Mouse (Mus musculus): Measurements from ENCODE around the gene Leng9. TPM values are rescaled to one million over a fixed set of nuclear protein-coding genes. Genes with fewer than 3 reads are reported as not detected.

Gene Leng9
- polyA plus RNA-seq, 1 experiment from 2014 or later, result 6.4 TPM

DNA sequence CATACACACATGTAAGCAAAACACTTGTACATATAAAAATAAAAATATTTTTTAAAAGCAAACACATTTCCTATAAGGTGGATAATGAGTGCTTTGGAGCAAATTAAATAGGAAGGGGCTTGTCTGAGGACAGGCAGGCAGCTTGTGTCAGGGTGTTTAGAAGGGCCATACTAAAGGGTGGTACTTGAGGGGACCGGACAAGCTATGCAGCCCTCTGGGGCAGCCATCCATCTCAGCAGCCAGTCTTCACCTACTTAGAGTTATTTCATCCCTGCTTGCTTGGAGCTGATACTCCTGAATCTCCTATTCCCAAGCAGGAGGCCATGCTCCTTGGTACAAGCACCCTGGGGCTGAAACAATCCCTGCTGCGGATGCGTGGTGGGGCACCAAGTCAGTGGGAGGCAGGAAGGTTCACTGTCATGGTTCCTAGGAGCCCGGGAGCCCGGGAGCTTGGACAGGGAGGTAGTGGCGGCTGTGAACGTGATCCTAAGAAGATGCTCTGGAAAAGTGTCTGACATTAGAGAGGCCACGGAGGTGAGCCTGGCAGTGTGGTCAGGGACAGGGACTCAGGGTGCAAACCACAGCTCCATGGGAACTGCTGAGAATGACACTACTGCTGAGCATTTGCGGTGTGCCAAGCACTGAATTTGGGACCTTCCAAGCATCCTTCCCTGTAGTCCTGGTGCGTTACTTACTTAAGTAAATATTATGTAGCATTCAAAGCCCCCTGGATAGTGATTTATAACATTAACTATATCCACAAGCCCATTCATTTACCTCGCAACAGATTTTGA, 23.0 kb downstream of the Leng9 start:
- CTCF ChIA-PET, result no interaction called here
- TF ChIP-seq CTCF (IDR thresholded peaks at IDR 0.05), result no peak
- POLR2A ChIA-PET, result no interaction called here
- H3K27me3 ChIP-seq, result no peaks in the 10 kb centered on the region
- ATAC-seq (no peak), DNase-seq (ENCODE audit: low read depth, low spot score) (no peak)
- in situ Hi-C loops (cut with MboI; ENCODE audit: low pct_unique_long_range_greater_than_20kb), result loop anchor here (5.0 kb wide), 1 partner anchor 300 kb away; no protein-coding TSS in a partner anchor

DNA sequence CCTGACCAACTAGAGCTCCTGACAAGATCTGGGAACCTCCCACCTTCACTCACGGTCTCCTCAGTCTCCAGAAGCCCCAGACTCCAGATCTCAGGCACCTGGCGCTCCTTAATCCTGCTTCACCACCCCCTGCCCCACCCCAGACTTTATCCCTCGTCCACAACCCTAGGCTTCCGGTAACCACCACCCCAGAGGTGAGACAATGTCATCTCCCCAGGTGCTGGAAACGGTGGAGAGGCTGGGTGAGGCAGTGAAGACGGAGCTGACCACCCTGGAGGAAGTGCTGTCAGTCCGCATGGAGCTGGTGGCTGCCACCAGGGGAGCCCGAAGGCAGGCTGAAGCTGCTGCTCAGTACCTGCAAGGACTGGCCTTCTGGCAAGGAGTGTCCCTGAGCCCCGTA, 24.9 kb downstream of the Leng9 start:
- in situ Hi-C loops (cut with MboI; ENCODE audit: low pct_unique_long_range_greater_than_20kb), result loop anchor here (5.0 kb wide), 1 partner anchor 302 kb away; no protein-coding TSS in a partner anchor
- TF ChIP-seq CTCF (IDR thresholded peaks at IDR 0.05), result no peak
- ATAC-seq, result no peak
- POLR2A ChIA-PET, result no interaction called here
- DNase-seq (ENCODE audit: low read depth, low spot score), result no peak
- CTCF ChIA-PET, result interaction anchor here (0.6 kb wide), 1 partner anchor 10 kb away, joined by 3 read pairs; no protein-coding TSS in a partner anchor
- H3K27me3 ChIP-seq, result no peaks in the 10 kb centered on the region

DNA sequence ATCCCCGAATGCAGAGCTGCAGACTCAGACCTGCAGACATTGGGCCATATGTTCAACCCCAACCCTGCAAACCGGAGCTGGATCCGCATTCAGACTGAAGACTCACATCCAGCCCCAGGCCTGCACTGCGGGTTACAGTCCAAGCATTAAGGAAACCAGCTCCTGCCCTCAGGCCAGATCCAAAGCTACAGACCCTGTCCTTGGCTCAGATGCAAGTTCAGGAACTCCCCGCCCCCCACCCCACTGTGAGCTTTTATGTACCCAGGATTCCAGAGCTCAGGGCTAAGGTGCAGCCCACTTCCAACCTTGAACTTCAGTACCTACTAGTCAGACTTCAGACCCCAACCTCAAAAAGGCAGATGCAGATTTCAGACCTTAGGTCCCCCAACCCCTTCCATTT, 25.3 kb downstream of the Leng9 start:
- no peaks in the 10 kb centered on the region for H3K27me3 ChIP-seq
- ATAC-seq, result no peak
- ChIA-PET CTCF (no interaction called here), POLR2A (no interaction called here)
- in situ Hi-C loops (cut with MboI; ENCODE audit: low pct_unique_long_range_greater_than_20kb), result loop anchor here (5.0 kb wide), 1 partner anchor 302 kb away; no protein-coding TSS in a partner anchor
- no peak for DNase-seq (ENCODE audit: low read depth, low spot score)
- no peak for TF ChIP-seq CTCF (IDR thresholded peaks at IDR 0.05)

DNA sequence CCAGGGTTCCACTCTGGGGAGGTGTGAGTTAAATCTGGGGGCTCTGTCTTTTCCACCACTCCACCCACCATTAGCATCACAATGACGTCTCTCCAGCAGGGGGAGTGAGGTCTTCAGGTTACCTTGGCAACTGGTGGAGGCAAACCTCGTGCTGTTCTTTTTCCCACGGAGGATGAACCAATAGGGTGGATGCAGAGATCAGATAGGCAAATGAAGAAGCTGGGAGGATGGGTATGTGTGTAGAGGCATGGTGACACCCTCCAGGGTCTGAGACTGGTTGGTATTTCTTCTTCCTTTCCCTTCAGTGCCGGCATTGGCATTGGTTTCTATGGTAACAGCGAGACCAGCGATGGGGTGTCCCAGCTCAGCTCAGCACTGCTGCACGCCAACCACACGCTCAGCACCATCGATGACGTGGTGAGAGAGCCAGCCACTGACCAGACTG, 25.8 kb downstream of the Leng9 start:
- CTCF ChIA-PET, result no interaction called here
- H3K27me3 ChIP-seq, result no peaks in the 10 kb centered on the region
- in situ Hi-C loops (cut with MboI; ENCODE audit: low pct_unique_long_range_greater_than_20kb), result no loop called here
- DNase-seq (ENCODE audit: low read depth, low spot score), result no peak
- no peak for TF ChIP-seq CTCF (IDR thresholded peaks at IDR 0.05)
- ATAC-seq, result no peak
- POLR2A ChIA-PET, result no interaction called here

DNA sequence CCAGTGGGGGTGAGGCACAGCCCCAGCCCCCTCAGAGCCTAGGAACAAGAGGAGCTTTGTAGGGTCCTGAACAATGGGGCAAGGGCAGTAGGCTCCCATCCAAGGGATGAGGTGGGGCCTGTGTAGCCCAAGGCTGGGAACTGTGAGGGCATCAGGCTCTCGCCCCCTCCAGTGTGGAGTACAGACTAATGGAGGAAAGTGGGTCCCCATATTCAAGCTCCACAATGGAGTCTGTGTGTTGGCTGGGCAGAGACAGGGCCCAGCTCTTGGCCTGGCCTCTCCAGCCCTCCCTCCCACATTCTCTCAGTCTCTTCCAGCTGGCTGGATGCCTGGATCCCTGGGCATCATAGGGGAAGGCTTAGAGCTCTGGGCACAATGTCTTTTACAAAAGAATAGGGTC, 26.4 kb downstream of the Leng9 start:
- H3K27me3 ChIP-seq, result peaks cover 6% of the 10 kb centered on the region
- ATAC-seq (no peak), DNase-seq (ENCODE audit: low read depth, low spot score) (no peak)
- ChIA-PET CTCF (no interaction called here), POLR2A (no interaction called here)
- TF ChIP-seq CTCF (IDR thresholded peaks at IDR 0.05), result no peak
- in situ Hi-C loops (cut with MboI; ENCODE audit: low pct_unique_long_range_greater_than_20kb), result no loop called here

DNA sequence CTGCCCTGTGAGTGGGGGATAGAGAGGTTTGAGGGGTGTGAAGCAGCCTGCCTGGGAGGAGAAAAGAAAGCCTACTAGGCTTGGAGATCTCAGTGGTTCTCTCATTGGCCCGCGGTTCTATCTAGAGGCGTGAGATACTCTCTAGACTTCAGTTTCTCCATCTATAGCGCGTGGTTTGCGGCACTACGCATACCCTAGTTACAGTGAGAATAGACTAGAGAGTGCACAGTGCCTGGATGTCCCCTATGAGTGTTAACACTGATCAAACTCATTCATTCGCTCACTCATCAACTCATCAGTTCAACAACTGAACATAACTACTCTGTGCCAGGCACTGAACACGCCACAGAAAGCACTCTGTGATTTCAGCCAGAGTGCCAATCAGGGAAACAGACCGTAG, 27.4 kb downstream of the Leng9 start:
- no peak for ATAC-seq
- POLR2A ChIA-PET, result no interaction called here
- in situ Hi-C loops (cut with MboI; ENCODE audit: low pct_unique_long_range_greater_than_20kb), result no loop called here
- no peak for DNase-seq (ENCODE audit: low read depth, low spot score)
- no peak for TF ChIP-seq CTCF (IDR thresholded peaks at IDR 0.05)
- peaks cover 8% of the 10 kb centered on the region for H3K27me3 ChIP-seq
- CTCF ChIA-PET, result no interaction called here

DNA sequence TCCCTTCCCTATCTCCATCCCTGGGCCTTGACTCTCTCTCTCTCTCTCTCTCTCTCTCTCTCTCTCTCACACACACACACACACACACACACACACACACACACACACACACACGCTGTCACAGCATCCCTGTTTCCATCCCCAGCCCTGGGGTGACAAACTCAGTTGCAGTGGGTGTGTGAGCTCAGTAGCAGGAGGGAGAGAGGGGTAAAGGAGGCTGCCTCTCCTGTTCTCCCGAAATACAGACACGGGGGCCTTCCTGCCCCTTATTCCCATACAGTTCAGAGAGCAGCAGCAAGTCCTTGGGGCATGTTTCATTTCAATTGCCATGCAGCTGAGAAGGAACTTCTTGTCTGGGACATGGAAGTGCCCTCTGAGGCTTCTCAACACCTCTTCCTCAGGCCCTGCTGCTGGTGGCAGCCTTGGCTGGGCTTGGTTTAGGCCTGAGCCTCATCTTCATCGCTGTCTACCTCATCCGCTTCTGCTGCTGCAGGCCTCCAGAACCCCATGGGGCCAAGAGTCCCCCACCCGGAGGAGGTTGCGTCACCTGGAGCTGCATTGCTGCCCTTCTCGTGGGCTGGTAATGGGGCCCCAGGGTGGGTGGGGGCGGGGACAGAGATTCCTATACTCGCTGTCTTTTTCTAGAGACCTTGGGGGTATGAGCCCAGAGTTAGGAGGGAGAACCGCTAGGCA, 28.0 kb downstream of the Leng9 start:
- DNase-seq (ENCODE audit: low read depth, low spot score), result no peak
- ChIA-PET CTCF (no interaction called here), POLR2A (no interaction called here)
- in situ Hi-C loops (cut with MboI; ENCODE audit: low pct_unique_long_range_greater_than_20kb), result no loop called here
- no peak for TF ChIP-seq CTCF (IDR thresholded peaks at IDR 0.05)
- no peak for ATAC-seq
- peaks cover 8% of the 10 kb centered on the region for H3K27me3 ChIP-seq

DNA sequence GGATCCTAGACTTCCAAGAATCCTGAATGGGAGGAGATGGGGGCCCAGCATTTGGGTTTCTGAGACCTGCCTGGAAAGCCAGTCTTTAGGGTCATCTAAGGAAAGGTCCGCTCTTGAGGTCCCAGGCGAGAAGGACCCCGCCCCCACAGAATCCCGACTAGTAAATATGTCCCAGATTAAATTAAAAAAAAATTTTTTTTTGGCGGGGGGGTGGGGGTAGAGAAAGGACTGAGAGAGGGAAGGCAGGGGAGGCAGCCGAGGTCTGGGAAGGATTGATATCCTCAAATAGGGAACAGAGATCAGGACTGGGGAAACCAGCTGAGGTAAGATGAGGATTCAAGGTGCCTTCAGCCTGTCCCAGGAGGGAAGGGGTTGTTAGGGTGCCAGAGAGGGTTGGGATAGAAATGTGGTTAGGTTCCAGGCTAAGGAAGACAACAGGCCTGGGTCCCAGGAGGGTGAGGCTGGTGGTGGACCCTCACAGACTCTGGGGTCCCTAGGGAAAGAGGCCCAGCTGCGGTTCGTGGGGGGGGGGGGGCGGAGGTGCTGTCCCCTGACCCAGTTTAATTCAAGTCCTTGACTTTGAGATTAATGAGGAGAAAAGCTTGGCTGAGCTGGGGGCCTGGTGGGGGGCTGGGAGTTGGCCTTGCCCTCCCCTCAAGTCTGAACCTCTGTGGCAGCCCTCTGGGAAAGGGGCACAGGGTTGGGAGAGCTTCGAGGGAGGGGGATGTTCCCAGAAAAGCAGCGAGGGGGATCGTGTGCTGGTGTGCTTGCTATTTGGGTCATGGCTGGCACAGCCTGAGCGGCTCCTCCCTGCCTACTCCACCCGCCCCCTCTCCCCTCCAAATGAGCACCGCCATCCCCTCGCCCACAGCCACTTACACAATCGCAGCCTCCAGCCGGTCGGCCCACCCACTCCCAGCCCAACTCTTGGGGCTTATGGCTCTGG, 29.9 kb downstream of the Leng9 start:
- in situ Hi-C loops (cut with MboI; ENCODE audit: low pct_unique_long_range_greater_than_20kb), result no loop called here
- ATAC-seq (no peak), DNase-seq (ENCODE audit: low read depth, low spot score) (no peak)
- ChIA-PET CTCF (interaction anchor here (1.9 kb wide), 1 partner anchor 11 kb away, joined by 7 read pairs; no protein-coding TSS in a partner anchor), POLR2A (no interaction called here)
- H3K27me3 ChIP-seq, result peaks cover 14% of the 10 kb centered on the region
- no peak for TF ChIP-seq CTCF (IDR thresholded peaks at IDR 0.05)

DNA sequence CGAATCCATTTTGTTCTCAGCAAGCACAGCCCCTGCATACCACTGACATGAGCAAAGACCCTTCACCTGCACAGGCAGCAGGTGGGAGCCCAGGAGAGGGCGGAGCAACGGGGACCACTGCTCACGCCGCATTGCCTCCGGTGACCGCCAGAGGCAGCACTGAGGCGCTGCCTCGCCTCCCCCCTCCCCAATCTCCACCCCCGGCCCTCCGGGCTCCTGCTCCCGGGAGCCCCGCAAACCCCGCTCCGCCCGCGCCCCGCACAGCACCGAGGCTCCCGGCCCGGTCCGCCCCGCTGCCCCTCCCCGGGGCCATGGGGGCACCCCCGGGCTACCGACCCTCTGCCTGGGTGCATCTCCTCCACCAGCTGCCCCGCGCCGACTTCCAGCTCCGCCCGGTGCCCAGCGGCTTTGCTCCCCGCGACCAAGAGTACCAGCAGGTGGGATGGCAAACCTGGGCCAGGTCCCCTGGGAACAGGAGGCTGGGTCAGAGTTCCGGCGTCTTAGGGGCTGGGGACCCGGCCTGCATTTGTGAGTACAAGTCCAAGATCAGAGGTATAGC, 30.8 kb downstream of the Leng9 start, which contains the start of gene Ttyh1:
Gene Ttyh1 (plus strand): TSS at position 65 of the 559 bp plus-strand sequence.
- H3K27me3 ChIP-seq, result peaks cover 14% of the 10 kb centered on the region
- in situ Hi-C loops (cut with MboI; ENCODE audit: low pct_unique_long_range_greater_than_20kb), result no loop called here
- ChIA-PET CTCF (interaction anchor here (1.9 kb wide), 1 partner anchor 11 kb away, joined by 7 read pairs; no protein-coding TSS in a partner anchor), POLR2A (no interaction called here)
- peak; percentile 78 for TF ChIP-seq CTCF (IDR thresholded peaks at IDR 0.05)
- ATAC-seq (peak; percentile 19), DNase-seq (ENCODE audit: low read depth, low spot score) (no peak)
